Mouse (Mus musculus) liver, embryonic 12.5 days (tissue): ENCODE results near the gene Tenm1. TPM values are rescaled to one million over a fixed set of nuclear protein-coding genes. Genes with fewer than 3 reads are reported as not detected.

Experiments
- ATAC-seq: fragments of 200-750 bp; cut with Nextera tagmentation; 2 replicates; pipeline ENCODE4 v1.8.0; 2017; ENCODE audit warnings: moderate number of reproducible peaks, mild to moderate bottlenecking, moderate library complexity
- H3K27ac ChIP-seq: fragments of 300-500 bp; sonication (generic); 2 replicates; pipeline ENCODE4 v1.5.1; 2016; ENCODE audit warnings: mild to moderate bottlenecking
- H3K27me3 ChIP-seq: fragments of 300-500 bp; sonication (generic); replicated peaks from 2 replicates; pipeline ENCODE4 v1.6.1; 2016; ENCODE audit warnings: mild to moderate bottlenecking, moderate library complexity
- H3K36me3 ChIP-seq: fragments of 300-500 bp; sonication (generic); 2 replicates; pipeline ENCODE4 v1.6.1; 2016; ENCODE audit warnings: mild to moderate bottlenecking, moderate library complexity
- H3K4me1 ChIP-seq: fragments of 300-500 bp; sonication (generic); 2 replicates; pipeline ENCODE4 v1.6.1; 2016
- H3K4me2 ChIP-seq: fragments of 300-500 bp; sonication (generic); 2 replicates; pipeline ENCODE4 v1.6.1; 2016; ENCODE audit warnings: mild to moderate bottlenecking, moderate library complexity
- H3K4me3 ChIP-seq: fragments of 300-500 bp; sonication (generic); 2 replicates; pipeline ENCODE4 v1.5.1; 2016; ENCODE audit warnings: mild to moderate bottlenecking, moderate library complexity
- H3K9ac ChIP-seq: fragments of 300-500 bp; sonication (generic); 2 replicates; pipeline ENCODE4 v1.6.1; 2016; ENCODE audit warnings: mild to moderate bottlenecking, moderate library complexity
- H3K9me3 ChIP-seq: fragments of 300-500 bp; sonication (generic); replicated peaks from 2 replicates; pipeline ENCODE4 v1.6.1; 2016; ENCODE audit warnings: mild to moderate bottlenecking, moderate library complexity
- WGBS: fragments of 180-500 bp; shearing (Covaris S2); methylation state at CpG from one replicate; pipeline ENCODE4 v1.1.7; 2016; ENCODE audit not compliant: insufficient replicate concordance; 5-methylcytosine and 5-hydroxymethylcytosine counted together
- polyA plus RNA-seq: library from polyadenylated mRNA; unstranded; fragments of >200 nt; fragmentation: Nextera tagmentation; extraction: Ambion mirVana; gene quantifications from 2 replicates; pipeline ENCODE4 v1.2.1, GENCODE M21; 2016

Gene Tenm1
- polyA plus RNA-seq, 1 experiment from 2014 or later: not detected

DNA sequence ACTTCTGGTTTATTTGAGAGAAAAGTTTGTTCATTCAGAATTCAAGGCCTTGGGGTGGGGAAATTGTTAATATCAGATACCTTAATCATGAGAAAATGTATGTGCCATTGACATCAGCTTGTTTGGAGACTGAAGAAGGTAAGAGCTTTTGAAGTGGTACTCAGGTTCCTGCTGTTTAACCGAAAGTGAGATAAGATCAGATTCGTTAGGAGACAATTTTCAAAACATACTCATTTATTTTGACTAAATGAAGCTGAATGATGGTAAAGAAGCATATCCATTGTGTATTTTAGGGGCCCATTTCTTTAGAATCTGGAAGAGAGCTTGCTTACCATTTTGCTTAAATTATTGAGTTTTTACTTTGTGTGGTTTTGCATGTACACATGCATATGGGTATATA lies 917.8 kb downstream of the Tenm1 start:
- Histone ChIP-seq H3K9me3 (no peaks in the 10 kb centered on the region), H3K4me1 (no peaks in the 10 kb centered on the region), H3K4me3 (no peak overlapping the region), H3K36me3 (no peaks in the 10 kb centered on the region), H3K27me3 (no peaks in the 10 kb centered on the region), H3K27ac (no peak overlapping the region), H3K4me2 (no peak overlapping the region), H3K9ac (no peak overlapping the region)
- 60% methylated on average over 2 of the region's 2 CpGs for WGBS
- ATAC-seq: no peak

DNA sequence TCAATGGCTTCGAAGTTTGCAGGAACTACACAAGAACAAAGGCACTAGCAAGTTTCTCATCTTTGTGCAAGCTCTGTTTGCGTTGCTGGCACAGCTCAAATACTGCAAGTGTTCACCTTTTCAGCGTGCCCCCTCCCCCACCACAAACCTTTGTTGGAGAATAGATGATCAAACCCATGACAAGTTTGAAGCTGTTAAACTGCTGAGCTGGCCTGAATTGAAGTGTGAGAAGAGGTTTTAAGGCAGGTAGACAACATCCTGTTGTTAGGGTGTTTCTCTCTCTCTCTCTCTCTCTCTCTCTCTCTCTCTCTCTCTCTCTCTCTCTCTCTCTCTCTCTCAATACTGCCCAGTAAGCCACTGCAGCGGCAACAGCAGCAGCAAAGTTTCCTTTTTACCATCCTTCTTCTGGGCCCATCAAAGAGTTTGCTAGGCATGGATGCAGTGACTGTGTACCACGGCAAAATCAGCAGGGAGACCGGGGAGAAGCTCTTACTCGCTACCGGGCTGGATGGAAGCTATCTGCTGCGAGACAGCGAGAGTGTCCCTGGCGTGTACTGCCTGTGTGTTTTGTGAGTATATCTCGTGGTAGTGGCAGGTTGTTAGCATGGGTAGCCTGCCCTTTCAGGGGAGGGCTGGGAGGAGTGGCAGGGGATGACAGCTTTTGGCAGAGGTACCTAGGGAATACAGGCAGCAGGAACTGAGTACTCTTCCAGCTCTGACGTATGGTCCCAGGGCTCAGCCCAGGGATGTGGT lies 926.5 kb downstream of the Tenm1 start, which contains the start of gene Sh2d1a:
Gene Sh2d1a (plus strand): TSS at position 163 of the 753 bp plus-strand sequence.
- Histone ChIP-seq H3K4me2 (no peak within 1 kb of the TSS), H3K9ac (no peak within 1 kb of the TSS), H3K27ac (no peak within 1 kb of the TSS), H3K36me3 (no peaks in the 10 kb centered on the region), H3K27me3 (no peaks in the 10 kb centered on the region), H3K4me3 (no peak within 1 kb of the TSS), H3K4me1 (no peaks in the 10 kb centered on the region), H3K9me3 (no peaks in the 10 kb centered on the region)
- WGBS: 75% methylated on average over 13 of the region's 13 CpGs
- no peak for ATAC-seq

DNA sequence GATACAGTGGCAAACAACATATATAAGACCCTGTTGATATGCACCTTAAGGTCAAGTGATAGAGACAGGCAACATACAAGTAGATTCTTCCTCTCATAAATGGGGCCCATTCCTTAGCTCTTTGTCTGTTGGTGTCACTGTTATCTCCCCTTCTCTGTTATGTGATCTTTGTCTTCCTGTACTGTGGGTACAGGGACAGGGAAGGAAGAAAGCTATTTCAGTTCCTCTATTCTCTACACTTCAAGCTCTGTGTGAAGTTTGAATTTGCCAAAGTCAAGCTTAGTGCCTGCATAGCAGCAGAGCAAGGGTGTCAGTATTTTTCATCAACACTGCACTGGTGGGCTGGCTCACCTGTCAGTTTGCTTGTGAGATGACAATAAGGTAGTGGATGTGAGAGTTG lies 928.4 kb downstream of the Tenm1 start:
- H3K9me3 ChIP-seq: no peaks in the 10 kb centered on the region
- H3K9ac ChIP-seq: no peak overlapping the region
- ATAC-seq: no peak
- no peak overlapping the region for H3K27ac ChIP-seq
- no peaks in the 10 kb centered on the region for H3K36me3 ChIP-seq
- H3K4me3 ChIP-seq: no peak overlapping the region
- no peak overlapping the region for H3K4me2 ChIP-seq
- no peaks in the 10 kb centered on the region for H3K4me1 ChIP-seq
- no peaks in the 10 kb centered on the region for H3K27me3 ChIP-seq

DNA sequence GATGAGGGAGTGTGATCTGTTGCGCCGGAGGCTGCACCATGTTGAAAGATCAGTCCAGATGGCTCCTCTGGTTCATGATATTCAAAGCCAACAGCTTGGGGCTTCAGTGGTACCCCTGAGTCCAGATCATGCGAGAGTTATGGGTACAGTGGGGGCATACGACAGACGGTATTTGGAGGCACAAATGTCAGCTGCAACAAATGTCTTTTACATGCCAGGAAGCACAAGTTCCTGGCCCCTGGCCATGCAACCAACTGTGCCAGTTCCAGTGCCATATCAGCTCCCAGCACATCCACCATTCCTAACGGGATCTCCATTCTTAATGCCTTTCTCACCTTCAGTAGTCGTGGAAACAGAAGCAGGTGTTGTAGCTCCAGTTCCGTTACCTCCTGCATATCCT lies 938.6 kb downstream of the Tenm1 start:
- Histone ChIP-seq H3K4me2 (no peak overlapping the region), H3K4me1 (no peaks in the 10 kb centered on the region), H3K36me3 (no peaks in the 10 kb centered on the region), H3K27ac (no peak overlapping the region), H3K9ac (no peak overlapping the region), H3K4me3 (no peak overlapping the region), H3K27me3 (no peaks in the 10 kb centered on the region), H3K9me3 (no peaks in the 10 kb centered on the region)
- no peak for ATAC-seq
- WGBS: 74% methylated on average over 8 of the region's 8 CpGs

DNA sequence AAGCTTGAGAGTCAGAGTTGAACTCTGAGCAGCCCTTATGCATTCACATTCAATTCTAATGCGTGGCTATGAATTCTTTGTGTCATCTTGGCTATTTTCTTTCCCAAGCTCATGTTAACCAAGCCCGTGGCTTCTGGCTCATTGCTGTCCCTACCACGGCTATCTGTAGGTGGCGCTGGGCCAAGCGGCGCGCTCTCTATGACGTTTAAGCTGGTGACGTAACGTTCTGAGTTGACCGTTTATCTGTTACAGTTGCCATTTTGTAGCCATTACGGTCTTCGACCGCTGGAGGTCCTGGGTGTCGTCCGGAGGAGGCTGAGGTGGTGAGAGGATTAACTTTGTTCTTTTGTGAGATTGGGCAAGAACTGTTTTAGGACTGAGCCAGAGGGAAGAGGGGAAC lies 939.5 kb downstream of the Tenm1 start, which contains the start of gene Tex13c2:
Gene Tex13c2 (plus strand): TSS at position 246 of the 400 bp plus-strand sequence.
- no peak within 1 kb of the TSS for H3K27ac ChIP-seq
- H3K36me3 ChIP-seq: no peaks in the 10 kb centered on the region
- H3K27me3 ChIP-seq: no peaks in the 10 kb centered on the region
- no peak for ATAC-seq
- no peaks in the 10 kb centered on the region for H3K9me3 ChIP-seq
- H3K4me2 ChIP-seq: no peak within 1 kb of the TSS
- H3K9ac ChIP-seq: no peak within 1 kb of the TSS
- no peak within 1 kb of the TSS for H3K4me3 ChIP-seq
- H3K4me1 ChIP-seq: no peaks in the 10 kb centered on the region
- WGBS: 78% methylated on average over 16 of the region's 16 CpGs

Other genes with a start within 250 kb of the Tenm1 start
- not detected in 2 replicates for gene Tex13c1, start 162.0 kb upstream of the Tenm1 start, polyA plus RNA-seq